Mouse (Mus musculus): ENCODE data around the gene Tmem183a. TPM values are rescaled to one million over a fixed set of nuclear protein-coding genes. Genes with fewer than 3 reads are reported as not detected.

Tmem183a gene
- 93.0 and 101 TPM in 2 replicates for polyA plus RNA-seq (2014; fragmentation: Nextera tagmentation; extraction: Ambion mirVana)

DNA sequence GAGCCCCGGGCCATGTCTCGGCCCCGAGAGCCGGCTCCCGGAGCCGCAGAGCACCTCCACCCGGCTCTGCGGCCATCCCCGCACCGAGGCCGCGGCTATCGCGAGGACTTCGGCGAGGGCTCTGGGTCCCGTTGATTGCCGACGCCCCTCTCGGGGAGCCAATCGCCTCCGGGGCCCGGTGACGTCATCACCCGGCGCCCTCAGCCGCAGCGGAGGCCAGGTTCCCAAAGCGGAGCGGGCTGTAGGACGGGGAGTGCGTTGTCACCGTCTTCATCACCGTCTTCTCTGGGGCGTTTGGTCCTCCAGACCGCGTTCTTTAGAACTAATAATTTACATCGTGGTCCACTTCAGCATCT lies at the start of gene Tmem183a:
Gene Tmem183a, minus strand, starts transcription at position 123 of the 356 bp plus-strand sequence.
- Histone ChIP-seq H3K27ac (ENCODE audit: low read length) (peak within 1 kb of the TSS; percentile 78), H3K9me3 (ENCODE audit: control insufficient read depth, low read depth, low read length) (no peaks in the 10 kb centered on the region), H3K4me3 (ENCODE audit: low read depth, low read length) (peak within 1 kb of the TSS; percentile 85), H3K36me3 (ENCODE audit: control insufficient read depth, insufficient read depth, low read length) (peaks cover 21% of the 10 kb centered on the region), H3K27me3 (ENCODE audit: control insufficient read depth, insufficient read depth, low read length) (no peaks in the 10 kb centered on the region), H3K4me1 (ENCODE audit: control insufficient read depth, insufficient read depth, low read length) (peaks cover 6% of the 10 kb centered on the region; the same call in 1 of the 2 replicates), H3K9ac (replicated peaks; ENCODE audit: low read depth, low read length) (peak within 1 kb of the TSS; percentile 82), H3K4me2 (replicated peaks; ENCODE audit: low read depth, low read length) (peak within 1 kb of the TSS; percentile 75)
- ATAC-seq (ENCODE audit: insufficient number of reproducible peaks, insufficient read depth, low FRiP score, low read depth), result peak; percentile 97
- WGBS, result under 1% methylated on average over 37 of the region's 38 CpGs

DNA sequence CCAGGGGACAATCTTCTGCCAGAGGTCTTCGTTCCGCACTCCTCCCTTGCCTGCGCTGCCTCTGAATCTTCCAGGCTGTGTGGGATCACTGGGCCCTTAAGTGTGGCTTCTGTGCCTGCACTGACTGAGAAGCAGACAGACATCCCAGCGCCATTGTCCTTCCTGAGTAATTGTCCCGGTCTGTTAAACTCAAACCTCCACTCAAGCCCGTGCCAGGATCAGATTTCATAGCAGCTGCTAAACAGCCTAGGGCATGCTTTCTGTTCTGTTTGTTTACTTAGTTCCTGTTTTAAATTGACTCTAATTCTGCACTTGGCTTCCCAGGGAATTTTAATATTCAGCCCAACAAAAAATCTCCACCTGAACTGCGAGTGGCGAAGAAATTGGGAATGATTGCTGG lies 46.3 kb upstream of the Tmem183a start:
- no peak for ATAC-seq (ENCODE audit: insufficient number of reproducible peaks, insufficient read depth, low FRiP score, low read depth)
- H3K4me2 ChIP-seq (replicated peaks; ENCODE audit: low read depth, low read length), result no peak overlapping the region
- H3K27ac ChIP-seq (ENCODE audit: low read length), result no peak overlapping the region
- no peaks in the 10 kb centered on the region for H3K9me3 ChIP-seq (ENCODE audit: control insufficient read depth, low read depth, low read length)
- H3K36me3 ChIP-seq (ENCODE audit: control insufficient read depth, insufficient read depth, low read length), result peaks cover 27% of the 10 kb centered on the region
- no peaks in the 10 kb centered on the region for H3K27me3 ChIP-seq (ENCODE audit: control insufficient read depth, insufficient read depth, low read length)
- H3K4me3 ChIP-seq (ENCODE audit: low read depth, low read length), result no peak overlapping the region
- H3K9ac ChIP-seq (replicated peaks; ENCODE audit: low read depth, low read length), result no peak overlapping the region
- WGBS, result 83% methylated on average over 8 of the region's 8 CpGs
- peaks cover 3% of the 10 kb centered on the region; the same call in 1 of the 2 replicates for H3K4me1 ChIP-seq (ENCODE audit: control insufficient read depth, insufficient read depth, low read length)

DNA sequence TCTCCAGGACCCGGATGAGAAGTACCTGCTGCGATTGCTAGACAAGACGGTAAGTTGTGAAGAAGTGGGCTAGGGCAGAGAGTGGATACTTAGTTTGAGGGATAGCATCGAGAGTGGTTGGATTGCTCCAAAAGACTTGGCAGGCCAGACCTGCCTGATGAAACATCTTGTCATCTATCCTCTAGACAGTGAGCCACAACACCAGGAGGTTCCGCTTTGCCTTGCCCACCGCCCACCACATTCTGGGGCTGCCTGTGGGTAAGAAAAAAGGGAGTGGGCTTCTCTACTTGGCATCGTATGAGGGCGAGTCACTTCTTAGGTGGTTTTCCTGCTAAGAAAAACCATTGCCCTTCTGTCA lies 44.6 kb upstream of the Tmem183a start:
- H3K4me3 ChIP-seq (ENCODE audit: low read depth, low read length), result peak overlapping the region; percentile 79
- peak overlapping the region; percentile 53; the same call in 1 of the 2 replicates for H3K27ac ChIP-seq (ENCODE audit: low read length)
- 18% methylated on average over 8 of the region's 8 CpGs for WGBS
- ATAC-seq (ENCODE audit: insufficient number of reproducible peaks, insufficient read depth, low FRiP score, low read depth), result no peak
- H3K9ac ChIP-seq (replicated peaks; ENCODE audit: low read depth, low read length), result peak overlapping the region; percentile 60
- H3K4me1 ChIP-seq (ENCODE audit: control insufficient read depth, insufficient read depth, low read length), result peaks cover 3% of the 10 kb centered on the region; the same call in 1 of the 2 replicates
- H3K36me3 ChIP-seq (ENCODE audit: control insufficient read depth, insufficient read depth, low read length), result peaks cover 27% of the 10 kb centered on the region
- H3K27me3 ChIP-seq (ENCODE audit: control insufficient read depth, insufficient read depth, low read length), result no peaks in the 10 kb centered on the region
- no peaks in the 10 kb centered on the region for H3K9me3 ChIP-seq (ENCODE audit: control insufficient read depth, low read depth, low read length)
- H3K4me2 ChIP-seq (replicated peaks; ENCODE audit: low read depth, low read length), result peak overlapping the region; percentile 63

DNA sequence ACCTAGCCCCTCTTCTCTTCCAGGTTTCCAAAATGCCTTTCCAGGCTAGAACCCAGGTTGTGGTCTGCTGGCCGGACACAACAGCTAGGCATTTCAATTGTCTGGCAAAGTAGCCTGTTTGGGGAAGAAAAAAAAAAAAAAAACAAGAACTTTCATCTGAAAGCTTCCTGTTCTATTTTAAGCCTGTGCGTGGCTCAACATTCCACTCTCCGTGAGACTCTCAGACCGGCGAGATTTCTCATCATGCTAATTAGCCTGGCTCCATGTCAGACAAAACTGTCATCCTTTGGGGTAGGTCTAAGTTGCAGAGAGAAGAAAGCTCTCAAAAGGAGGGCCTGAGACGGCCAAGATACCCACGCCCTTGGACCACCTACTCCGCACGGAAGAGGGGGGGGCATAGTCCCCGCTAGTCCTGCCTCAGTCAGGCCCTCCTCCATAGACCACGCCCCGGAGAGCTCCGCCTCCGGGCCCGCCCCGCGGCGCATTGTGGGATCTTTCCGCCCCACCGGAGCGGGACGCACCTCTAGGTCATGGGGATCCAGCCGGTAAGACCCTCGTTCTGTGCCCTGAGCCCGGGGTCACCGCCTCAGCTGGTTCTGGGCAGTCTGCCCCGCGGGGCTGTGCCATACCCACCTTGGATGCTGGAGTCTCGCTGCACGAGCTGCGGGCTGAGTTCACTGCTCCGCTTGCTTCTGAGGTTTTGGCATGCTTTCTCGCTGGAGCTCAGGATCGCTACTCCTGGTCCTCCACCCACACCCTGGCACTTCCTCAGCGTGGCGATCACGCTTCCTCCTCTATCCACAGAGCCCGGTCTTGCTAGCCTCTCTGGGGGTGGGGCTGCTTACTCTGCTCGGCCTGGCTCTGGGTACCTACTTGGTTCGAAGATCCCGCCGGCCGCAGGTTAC lies 44.0 kb upstream of the Tmem183a start, which contains the start of gene Cyb5r1:
Gene Cyb5r1, plus strand, starts transcription at position 51 of the 905 bp plus-strand sequence.
- peak; percentile 98 for ATAC-seq (ENCODE audit: insufficient number of reproducible peaks, insufficient read depth, low FRiP score, low read depth)
- H3K9ac ChIP-seq (replicated peaks; ENCODE audit: low read depth, low read length), result peak within 1 kb of the TSS; percentile 60
- peak within 1 kb of the TSS; percentile 63 for H3K4me2 ChIP-seq (replicated peaks; ENCODE audit: low read depth, low read length)
- no peaks in the 10 kb centered on the region for H3K27me3 ChIP-seq (ENCODE audit: control insufficient read depth, insufficient read depth, low read length)
- H3K27ac ChIP-seq (ENCODE audit: low read length), result peak within 1 kb of the TSS; percentile 53; the same call in 1 of the 2 replicates
- H3K4me1 ChIP-seq (ENCODE audit: control insufficient read depth, insufficient read depth, low read length), result peaks cover 3% of the 10 kb centered on the region; the same call in 1 of the 2 replicates
- H3K36me3 ChIP-seq (ENCODE audit: control insufficient read depth, insufficient read depth, low read length), result peaks cover 21% of the 10 kb centered on the region
- WGBS, result under 1% methylated on average over 43 of the region's 43 CpGs
- no peaks in the 10 kb centered on the region for H3K9me3 ChIP-seq (ENCODE audit: control insufficient read depth, low read depth, low read length)
- H3K4me3 ChIP-seq (ENCODE audit: low read depth, low read length), result peak within 1 kb of the TSS; percentile 79

DNA sequence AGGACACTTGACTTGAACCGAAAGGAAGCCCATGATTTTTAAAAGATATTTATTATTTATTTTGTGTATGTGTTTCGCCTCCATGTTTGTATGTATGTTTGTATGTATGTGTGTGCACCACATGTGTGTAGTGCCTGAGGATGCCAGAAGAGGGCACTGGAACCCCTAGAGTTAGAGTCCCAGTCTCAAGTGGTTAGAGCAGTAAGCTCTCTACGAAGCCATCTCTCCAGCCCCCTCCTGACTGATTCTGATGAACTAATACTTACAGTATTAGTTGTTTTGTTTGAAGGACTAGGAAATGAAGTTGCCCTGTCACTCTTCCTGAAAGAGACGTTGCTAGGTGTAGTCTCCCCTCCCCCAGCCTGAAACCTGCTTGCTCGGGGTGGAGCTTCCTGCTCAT lies 38.0 kb upstream of the Tmem183a start:
- ATAC-seq (ENCODE audit: insufficient number of reproducible peaks, insufficient read depth, low FRiP score, low read depth), result no peak
- Histone ChIP-seq H3K27me3 (ENCODE audit: control insufficient read depth, insufficient read depth, low read length) (no peaks in the 10 kb centered on the region), H3K4me2 (replicated peaks; ENCODE audit: low read depth, low read length) (no peak overlapping the region), H3K4me1 (ENCODE audit: control insufficient read depth, insufficient read depth, low read length) (no peaks in the 10 kb centered on the region), H3K36me3 (ENCODE audit: control insufficient read depth, insufficient read depth, low read length) (no peaks in the 10 kb centered on the region), H3K27ac (ENCODE audit: low read length) (no peak overlapping the region), H3K9ac (replicated peaks; ENCODE audit: low read depth, low read length) (no peak overlapping the region), H3K9me3 (ENCODE audit: control insufficient read depth, low read depth, low read length) (no peaks in the 10 kb centered on the region), H3K4me3 (ENCODE audit: low read depth, low read length) (no peak overlapping the region)
- 61% methylated on average over 5 of the region's 5 CpGs for WGBS

DNA sequence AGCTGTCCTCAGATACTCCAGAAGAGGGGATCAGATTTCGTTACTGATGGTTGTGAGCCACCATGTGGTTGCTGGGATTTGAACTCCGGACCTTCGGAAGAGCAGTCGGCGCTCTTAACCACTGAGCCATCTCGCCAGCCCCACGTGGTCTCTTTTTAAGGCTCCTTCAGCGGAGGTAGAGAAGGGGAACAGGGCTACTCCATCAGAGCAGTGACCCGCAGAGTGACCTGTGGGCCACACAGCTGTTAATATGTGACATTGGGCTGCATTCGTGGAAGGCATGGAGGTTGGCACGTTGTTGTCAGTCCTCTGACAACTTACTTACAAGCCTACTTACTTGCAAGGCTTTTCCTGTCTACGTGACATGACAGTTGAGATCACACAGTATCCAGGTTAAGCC lies 36.4 kb upstream of the Tmem183a start:
- no peak for ATAC-seq (ENCODE audit: insufficient number of reproducible peaks, insufficient read depth, low FRiP score, low read depth)
- Histone ChIP-seq H3K27me3 (ENCODE audit: control insufficient read depth, insufficient read depth, low read length) (no peaks in the 10 kb centered on the region), H3K27ac (ENCODE audit: low read length) (no peak overlapping the region), H3K36me3 (ENCODE audit: control insufficient read depth, insufficient read depth, low read length) (no peaks in the 10 kb centered on the region), H3K4me3 (ENCODE audit: low read depth, low read length) (no peak overlapping the region), H3K9me3 (ENCODE audit: control insufficient read depth, low read depth, low read length) (no peaks in the 10 kb centered on the region), H3K4me2 (replicated peaks; ENCODE audit: low read depth, low read length) (no peak overlapping the region), H3K9ac (replicated peaks; ENCODE audit: low read depth, low read length) (no peak overlapping the region), H3K4me1 (ENCODE audit: control insufficient read depth, insufficient read depth, low read length) (no peaks in the 10 kb centered on the region)
- WGBS, result 91% methylated on average over 12 of the region's 12 CpGs

DNA sequence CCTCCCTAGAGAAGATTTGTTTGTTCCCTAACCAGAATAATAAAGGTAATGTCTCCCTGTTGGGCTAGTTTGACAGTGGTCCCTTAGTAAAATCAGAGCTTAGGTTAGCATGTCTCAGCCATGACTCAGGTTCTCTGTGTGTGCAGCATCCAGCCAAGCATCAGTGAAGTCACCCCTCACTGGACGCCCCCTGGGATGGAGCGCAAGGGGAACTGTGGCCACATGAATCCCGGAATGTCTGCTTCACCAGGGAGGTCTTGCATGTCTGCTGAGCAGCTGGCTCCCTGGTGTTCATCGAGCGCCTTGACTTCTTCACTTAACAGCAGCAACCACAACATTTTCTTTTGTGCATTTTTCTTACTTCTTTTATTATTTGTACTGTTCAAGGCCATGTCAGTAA lies 32.0 kb upstream of the Tmem183a start:
- Histone ChIP-seq H3K4me2 (replicated peaks; ENCODE audit: low read depth, low read length) (no peak overlapping the region), H3K27ac (ENCODE audit: low read length) (no peak overlapping the region), H3K27me3 (ENCODE audit: control insufficient read depth, insufficient read depth, low read length) (no peaks in the 10 kb centered on the region), H3K4me1 (ENCODE audit: control insufficient read depth, insufficient read depth, low read length) (no peaks in the 10 kb centered on the region), H3K9ac (replicated peaks; ENCODE audit: low read depth, low read length) (no peak overlapping the region), H3K9me3 (ENCODE audit: control insufficient read depth, low read depth, low read length) (no peaks in the 10 kb centered on the region), H3K36me3 (ENCODE audit: control insufficient read depth, insufficient read depth, low read length) (no peaks in the 10 kb centered on the region), H3K4me3 (ENCODE audit: low read depth, low read length) (no peak overlapping the region)
- no peak for ATAC-seq (ENCODE audit: insufficient number of reproducible peaks, insufficient read depth, low FRiP score, low read depth)
- WGBS, result 32% methylated on average over 5 of the region's 5 CpGs

DNA sequence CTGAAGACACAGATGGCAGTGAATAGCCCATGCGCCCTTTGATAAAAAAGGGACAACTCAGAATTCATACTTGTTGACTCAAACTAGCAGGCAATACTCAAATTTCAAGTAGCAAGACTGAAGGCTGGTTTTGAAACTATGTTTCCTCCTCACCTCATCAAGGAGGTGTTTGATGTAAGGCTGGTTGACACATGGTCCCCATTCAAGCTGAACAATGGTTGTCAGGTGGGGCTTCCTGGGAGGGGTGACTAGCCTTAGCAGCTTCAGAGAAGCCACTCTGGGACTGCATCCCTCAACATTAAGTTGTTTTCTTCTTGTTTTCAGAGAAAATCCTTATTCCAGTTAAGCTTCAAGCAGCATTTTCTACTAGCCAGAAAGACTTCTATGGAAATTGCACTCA lies 23.9 kb upstream of the Tmem183a start, which contains the start of gene 4933406M09Rik:
Gene 4933406M09Rik, plus strand, starts transcription at position 275 of the 400 bp plus-strand sequence.
- Histone ChIP-seq H3K27me3 (ENCODE audit: control insufficient read depth, insufficient read depth, low read length) (no peaks in the 10 kb centered on the region), H3K27ac (ENCODE audit: low read length) (no peak within 1 kb of the TSS), H3K4me3 (ENCODE audit: low read depth, low read length) (no peak within 1 kb of the TSS), H3K4me1 (ENCODE audit: control insufficient read depth, insufficient read depth, low read length) (peaks cover 8% of the 10 kb centered on the region; the same call in 1 of the 2 replicates), H3K36me3 (ENCODE audit: control insufficient read depth, insufficient read depth, low read length) (no peaks in the 10 kb centered on the region), H3K4me2 (replicated peaks; ENCODE audit: low read depth, low read length) (no peak within 1 kb of the TSS), H3K9ac (replicated peaks; ENCODE audit: low read depth, low read length) (no peak within 1 kb of the TSS), H3K9me3 (ENCODE audit: control insufficient read depth, low read depth, low read length) (no peaks in the 10 kb centered on the region)
- no peak for ATAC-seq (ENCODE audit: insufficient number of reproducible peaks, insufficient read depth, low FRiP score, low read depth)
- 80% methylated on average over 1 of the region's 1 CpGs for WGBS

Measured in stomach, embryonic 14.5 days (tissue).